Mouse (Mus musculus) hematopoietic stem cell, adult 5-6 weeks (primary cell): ENCODE measurements at regions not wholly inside any gene's neighbourhood (a gene's known extent, or its start where the extent isn't known, plus 50 kb on each side); places are given as distances from the start of the nearest gene placed in this dataset.

Experiments used
- ATAC-seq, 2 experiments: fragments of 125-278 bp in 1 of 2; replicated peaks in 1 of 2; 2 replicates each; pipeline ENCODE4 v1.8.0; 2016 to 2017; ENCODE audit warnings: inconsistent platforms in 2 of 2, mild to moderate bottlenecking in 2 of 2, moderate number of reproducible peaks in 2 of 2, low read depth in 1 of 2, moderate TSS enrichment in 1 of 2; ENCODE audit not compliant: low FRiP score in 2 of 2, poor library complexity in 2 of 2, severe bottlenecking in 2 of 2, insufficient read depth in 1 of 2, low TSS enrichment in 1 of 2

GRCm38 (mm10) chr12:106480281-106481060, 470.4 kb downstream of the Vrk1 start:
- ATAC-seq = no peak

- ATAC-seq = no peak
Measured at GRCm38 (mm10) chr12:106501622-106502327, 491.7 kb downstream of the Vrk1 start.

GRCm38 (mm10) chr12:106504285-106504684, 494.3 kb downstream of the Vrk1 start:
- ATAC-seq = no peak

- no peak for ATAC-seq
Measured at GRCm38 (mm10) chr12:106514057-106514456, 504.0 kb downstream of the Vrk1 start.

GRCm38 (mm10) chr12:106515257-106515788, 505.3 kb downstream of the Vrk1 start:
- ATAC-seq = no peak

- ATAC-seq = no peak
Measured at GRCm38 (mm10) chr12:106519141-106519540, 509.1 kb downstream of the Vrk1 start.

GRCm38 (mm10) chr12:106524411-106524810, 514.4 kb downstream of the Vrk1 start:
- ATAC-seq = no peak

GRCm38 (mm10) chr12:106527116-106527515, 517.1 kb downstream of the Vrk1 start:
- no peak for ATAC-seq

GRCm38 (mm10) chr12:106527699-106528434, 517.8 kb downstream of the Vrk1 start:
- no peak for ATAC-seq

GRCm38 (mm10) chr12:106528521-106528920, 518.5 kb downstream of the Vrk1 start:
- no peak for ATAC-seq

GRCm38 (mm10) chr12:106529175-106529574, 519.1 kb downstream of the Vrk1 start:
- ATAC-seq = no peak; a peak in 1 of 4 replicates

- ATAC-seq = no peak
Measured at GRCm38 (mm10) chr12:106535086-106535485, 525.1 kb downstream of the Vrk1 start.

- no peak for ATAC-seq
Measured at GRCm38 (mm10) chr12:106535628-106536288, 525.7 kb downstream of the Vrk1 start.

- ATAC-seq = no peak
Measured at GRCm38 (mm10) chr12:106536289-106536636, 526.2 kb downstream of the Vrk1 start.

- ATAC-seq = no peak
Measured at GRCm38 (mm10) chr12:106540003-106540402, 530.0 kb downstream of the Vrk1 start.

GRCm38 (mm10) chr12:106559566-106559965, 549.5 kb downstream of the Vrk1 start:
- no peak for ATAC-seq

GRCm38 (mm10) chr12:106565263-106565681, 555.2 kb downstream of the Vrk1 start:
- ATAC-seq = no peak
